In genomic region chr7:143052626-143053007, GRCm38 (mm10) we compare ENCODE assay signal across 8 mouse cellular contexts. TPM values are rescaled to one million over a fixed set of nuclear protein-coding genes. Genes with fewer than 3 reads are reported as not detected.
DNase-seq lines count a peak whose midpoint lies in the region; ATAC-seq and TF ChIP-seq lines count a peak whose summit lies in the region.

Gene Cd81, plus strand, starts transcription at chr7:143052739.

- H3K4me1 ChIP-seq in forebrain, embryonic 10.5 days, result peaks cover 51% of the 10 kb centered on the region
- H3K4me1 ChIP-seq in heart, embryonic 13.5 days, result peaks cover 71% of the 10 kb centered on the region
- peaks cover 24% of the 10 kb centered on the region for H3K4me1 ChIP-seq in kidney, postnatal 0 days (replicated peaks; ENCODE audit: insufficient read depth, low read length)
- H3K4me1 ChIP-seq in liver, adult 2 months (ENCODE audit: control insufficient read depth, insufficient read depth, low read length), result peaks cover 54% of the 10 kb centered on the region

- no peak for TF ChIP-seq CTCF in kidney, postnatal 0 days (IDR thresholded peaks at IDR 0.05; ENCODE audit: low read depth)
- no peak for TF ChIP-seq CTCF in liver, adult 2 months (IDR thresholded peaks at IDR 0.05; ENCODE audit: low read depth, low read length)

- H3K36me3 ChIP-seq in forebrain, embryonic 10.5 days (replicated peaks), result peaks cover 28% of the 10 kb centered on the region
- peaks cover 29% of the 10 kb centered on the region for H3K36me3 ChIP-seq in heart, embryonic 13.5 days
- no peaks in the 10 kb centered on the region for H3K36me3 ChIP-seq in kidney, postnatal 0 days (ENCODE audit: insufficient read depth, low read length)
- no peaks in the 10 kb centered on the region for H3K36me3 ChIP-seq in liver, adult 2 months (ENCODE audit: control insufficient read depth, insufficient read depth, low read length)

- peaks cover 43% of the 10 kb centered on the region for H3K79me2 ChIP-seq in liver, adult 2 months (ENCODE audit: control insufficient read depth, insufficient read depth, low read length)

- peak within 1 kb of the TSS; percentile 95 for H3K27ac ChIP-seq in forebrain, embryonic 10.5 days
- peak within 1 kb of the TSS; percentile 98 for H3K27ac ChIP-seq in heart, embryonic 13.5 days (replicated peaks)
- peak within 1 kb of the TSS; percentile 95 for H3K27ac ChIP-seq in kidney, postnatal 0 days
- H3K27ac ChIP-seq in liver, adult 2 months (replicated peaks; ENCODE audit: insufficient read depth, low read depth, low read length), result peak within 1 kb of the TSS; percentile 88

- H3K9ac ChIP-seq in heart, embryonic 13.5 days, result peak within 1 kb of the TSS; percentile 98
- H3K9ac ChIP-seq in kidney, postnatal 0 days (ENCODE audit: low read depth, low read length), result peak within 1 kb of the TSS; percentile 97
- H3K9ac ChIP-seq in liver, adult 2 months (ENCODE audit: low read depth, low read length), result peak within 1 kb of the TSS; percentile 93

- peak within 1 kb of the TSS; percentile 98 for H3K4me2 ChIP-seq in heart, embryonic 13.5 days
- H3K4me2 ChIP-seq in kidney, postnatal 0 days (ENCODE audit: low read length), result peak within 1 kb of the TSS; percentile 79

- H3K9me3 ChIP-seq in forebrain, embryonic 10.5 days, result no peaks in the 10 kb centered on the region
- no peaks in the 10 kb centered on the region for H3K9me3 ChIP-seq in heart, embryonic 13.5 days
- no peaks in the 10 kb centered on the region for H3K9me3 ChIP-seq in kidney, postnatal 0 days (replicated peaks; ENCODE audit: low read length)

- H3K4me3 ChIP-seq in forebrain, embryonic 10.5 days, result peak within 1 kb of the TSS; percentile 92
- H3K4me3 ChIP-seq in heart, embryonic 13.5 days, result peak within 1 kb of the TSS; percentile 87
- H3K4me3 ChIP-seq in kidney, postnatal 0 days (replicated peaks; ENCODE audit: low read depth, low read length), result peak within 1 kb of the TSS; percentile 98
- H3K4me3 ChIP-seq in liver, adult 2 months (ENCODE audit: insufficient read depth, low read depth, low read length), result peak within 1 kb of the TSS; percentile 90

- no peaks in the 10 kb centered on the region for H3K27me3 ChIP-seq in forebrain, embryonic 10.5 days (ENCODE audit: poor library complexity, severe bottlenecking)
- no peaks in the 10 kb centered on the region for H3K27me3 ChIP-seq in heart, embryonic 13.5 days (replicated peaks)
- no peaks in the 10 kb centered on the region for H3K27me3 ChIP-seq in kidney, postnatal 0 days (ENCODE audit: insufficient read depth, low read length)
- no peaks in the 10 kb centered on the region for H3K27me3 ChIP-seq in liver, adult 2 months (ENCODE audit: control insufficient read depth, insufficient read depth, low read length)

- peak; percentile 46 for DNase-seq in c-Kit-negative CD71-positive TER-119-positive erythroid progenitor cells, embryonic 14.5 days (ENCODE audit: low read depth, low spot score)
- peak; percentile 83 for DNase-seq in forebrain, embryonic 10.5 days (ENCODE audit: extremely low spot score, low spot score)
- peak; percentile 85 for DNase-seq in kidney, postnatal 0 days (ENCODE audit: low spot score)
- peak; percentile 61 for DNase-seq in liver, adult 2 months (ENCODE audit: extremely low read depth, low read depth, low spot score)
- DNase-seq in spleen, postnatal 4 days (ENCODE audit: low spot score in 2 of 2), result peak; percentile 92 to 96

- WGBS in forebrain, embryonic 10.5 days, result under 1% methylated on average over 37 of the region's 37 CpGs
- under 1% methylated on average over 37 of the region's 37 CpGs for WGBS in heart, embryonic 13.5 days
- WGBS in kidney, postnatal 0 days, result 0% methylated on average over 36 of the region's 37 CpGs
- under 1% methylated on average over 37 of the region's 37 CpGs for WGBS in liver, adult 2 months

- ATAC-seq in CD4-positive, CD25-positive, alpha-beta regulatory T cell, adult 4 months, result peak; percentile 83
- peak; percentile 70 for ATAC-seq in heart, embryonic 13.5 days (ENCODE audit: extremely low read depth, insufficient number of reproducible peaks, low FRiP score, low TSS enrichment)
- ATAC-seq in kidney, postnatal 0 days (replicated peaks; ENCODE audit: low FRiP score, low read depth), result peak; percentile 83
- ATAC-seq in monocyte, adult 5-6 weeks (replicated peaks; ENCODE audit: insufficient number of reproducible peaks, low FRiP score, low TSS enrichment, poor library complexity, severe bottlenecking), result peak; percentile 11; the same call in 1 of the 2 replicates

- TF ChIP-seq POLR2A in liver, adult 2 months (IDR thresholded peaks at IDR 0.05; ENCODE audit: extremely low read depth, insufficient read depth, low read length), result peak; percentile 98

RNA-seq across cellular contexts. Expression of gene Cd81, which starts in this region (rescaled TPM):
- polyA plus RNA-seq in CD4-positive, CD25-positive, alpha-beta regulatory T cell, adult 4 months (2017; shearing (Covaris generic)), result 100 to 1,000 TPM; 290 to 354 TPM
- polyA plus RNA-seq in forebrain, embryonic 10.5 days (2016; fragmentation: Nextera tagmentation; extraction: Ambion mirVana), result 225 and 250 TPM in 2 replicates
- polyA plus RNA-seq in heart, embryonic 13.5 days (2015; fragmentation: Nextera tagmentation; extraction: Ambion mirVana), result 750 and 845 TPM in 2 replicates
- 621 and 647 TPM in 2 replicates for polyA plus RNA-seq in kidney, postnatal 0 days (2015; fragmentation: Nextera tagmentation; extraction: Ambion mirVana)
- total RNA-seq in liver, adult 2 months (2014; rRNA removed), result 363 and 420 TPM in 2 replicates
- polyA plus RNA-seq in liver, adult 2 months (2012; rRNA removed), result 616 and 625 TPM in 2 replicates
- 75.1 to 86.6 TPM (median 75.4 TPM) in 3 replicates for total RNA-seq in monocyte, adult 5-6 weeks (2017)

Comparison
In these comparisons a context has a peak if more than half of its experiments do, and no peak if none do; other contexts are left out.
1. Peak in every context shown above with its lines: DNase-seq, ATAC-seq, H3K4me3 ChIP-seq and H3K27ac ChIP-seq.
2. ATAC-seq: peak in every context shown above with its lines; median percentile 83 in CD4-positive, CD25-positive, alpha-beta regulatory T cell, adult 4 months; 83 in kidney, postnatal 0 days; 70 in heart, embryonic 13.5 days; 11 in monocyte, adult 5-6 weeks.